Mouse (Mus musculus) bone marrow, adult 2 months (tissue): ENCODE results near the gene Ip6k1.

Experiments
- CTCF ChIP-seq: fragments of 200-500 bp; IDR thresholded peaks from 2 replicates; pipeline ENCODE4 v1.5.1; 2011; ENCODE audit warnings: low read length, control low read depth; ENCODE audit not compliant: control insufficient read depth, insufficient read depth
- POLR2A ChIP-seq: fragments of 200-500 bp; IDR thresholded peaks from 2 replicates; pipeline ENCODE4 v1.6.1; 2011; ENCODE audit warnings: low read depth, mild to moderate bottlenecking, control low read depth, low read length, borderline replicate concordance; ENCODE audit not compliant: control insufficient read depth

- TF ChIP-seq CTCF: no peak
- TF ChIP-seq POLR2A: no peak
Observed at GRCm38 (mm10) chr9:108051931-108052220, 49.6 kb downstream of the Ip6k1 start.
